Mouse (Mus musculus) natural killer cell, adult 2 months (primary cell): ENCODE results near the gene Selenbp1.
"Not testable (repeated sequence)": the region's sequence is repeated elsewhere in the genome, so short reads cannot be mapped to it uniquely, and the experiment has no call there.

Experiments
- DNase-seq, 2 experiments: peaks; one replicate each; pipeline ENCODE4 v3.0.0; 2022; ENCODE audit warnings: low spot score in 2 of 2

Selenbp1 gene

DNA sequence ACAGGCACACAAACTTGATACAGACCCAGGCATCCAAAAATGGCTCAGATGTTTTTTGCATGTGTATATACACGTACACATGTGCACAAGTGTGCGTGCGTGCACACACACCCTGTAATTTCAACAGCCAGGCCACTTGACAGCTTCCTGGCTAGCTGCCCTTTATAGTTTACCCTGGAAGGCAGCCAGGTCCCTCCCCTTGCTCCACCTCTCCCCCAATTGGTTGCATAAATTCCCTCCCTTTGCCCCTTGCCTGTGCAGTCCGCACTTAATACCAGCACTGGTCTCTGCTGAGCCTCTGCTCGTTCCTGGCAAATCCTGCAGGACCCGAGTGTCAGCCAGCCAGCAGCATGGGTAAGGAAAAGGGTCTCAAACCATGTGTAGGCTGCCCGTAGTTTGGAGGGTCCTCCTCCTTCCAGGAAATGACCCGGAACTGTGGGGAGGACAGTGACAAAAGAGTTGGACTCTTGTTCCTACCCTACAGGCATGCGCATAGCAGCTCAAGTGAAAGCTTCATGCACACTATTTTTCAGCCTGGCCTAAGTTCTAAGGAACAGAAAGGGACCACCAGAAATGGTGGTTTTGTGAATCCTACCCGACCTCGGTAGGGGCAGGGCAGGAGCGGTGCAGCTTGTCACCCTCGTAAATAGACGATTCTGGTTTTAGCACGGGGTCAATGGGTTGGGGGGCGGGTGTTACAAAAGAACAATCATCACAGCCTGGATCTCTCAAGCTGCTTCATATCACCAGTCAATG lies at the start of gene Selenbp1:
Gene Selenbp1 (plus strand): TSS at position 248 of the 756 bp plus-strand sequence.
- peak; percentile 30 to 50 for DNase-seq

DNA sequence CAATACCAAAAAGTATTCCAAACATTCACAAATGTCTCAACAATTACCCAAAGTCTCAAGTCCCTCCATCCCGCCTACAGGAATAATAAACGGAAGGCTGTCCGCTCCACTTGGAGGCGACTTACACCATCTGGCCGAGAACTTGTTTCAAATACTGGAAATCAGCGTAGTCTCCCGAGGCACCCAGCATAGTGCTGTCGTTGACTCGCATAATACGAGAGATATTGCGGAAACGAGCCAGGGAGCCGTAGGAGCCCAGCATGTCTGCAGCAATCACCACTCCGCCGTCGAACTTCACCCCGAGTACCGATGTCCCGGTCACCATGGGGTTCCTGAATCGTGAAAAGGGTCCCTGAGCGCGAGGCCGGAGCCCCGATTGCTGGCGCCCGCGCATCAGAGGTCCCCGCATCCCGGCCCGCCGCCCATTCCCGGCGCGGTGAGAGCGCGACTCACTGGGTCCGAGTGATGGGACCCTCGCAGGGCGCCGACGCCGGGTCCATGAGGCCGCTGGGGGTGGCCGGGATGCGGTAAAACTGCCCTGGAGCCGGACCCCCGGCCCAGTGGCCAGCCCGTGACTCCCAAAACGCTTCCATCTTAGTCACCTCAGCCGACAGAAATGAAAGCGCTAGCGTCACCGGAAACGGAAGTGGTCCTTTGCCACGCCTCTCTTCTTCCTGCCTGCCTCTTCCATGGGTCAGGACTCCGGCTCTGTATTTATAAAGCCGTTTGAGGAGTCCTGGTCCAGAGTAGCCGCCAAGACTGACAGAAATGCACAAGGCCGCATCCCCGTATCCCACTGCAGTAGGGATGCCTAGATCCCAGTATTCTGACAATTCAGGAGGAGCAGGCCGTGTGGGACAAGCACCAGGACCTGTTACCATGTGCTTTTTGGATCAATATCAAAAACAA lies 46.3 kb upstream of the Selenbp1 start, which contains the start of gene Psmb4:
Gene Psmb4 (minus strand): TSS at position 646 of the 909 bp plus-strand sequence.
- DNase-seq: peak; percentile 76 to 79

DNA sequence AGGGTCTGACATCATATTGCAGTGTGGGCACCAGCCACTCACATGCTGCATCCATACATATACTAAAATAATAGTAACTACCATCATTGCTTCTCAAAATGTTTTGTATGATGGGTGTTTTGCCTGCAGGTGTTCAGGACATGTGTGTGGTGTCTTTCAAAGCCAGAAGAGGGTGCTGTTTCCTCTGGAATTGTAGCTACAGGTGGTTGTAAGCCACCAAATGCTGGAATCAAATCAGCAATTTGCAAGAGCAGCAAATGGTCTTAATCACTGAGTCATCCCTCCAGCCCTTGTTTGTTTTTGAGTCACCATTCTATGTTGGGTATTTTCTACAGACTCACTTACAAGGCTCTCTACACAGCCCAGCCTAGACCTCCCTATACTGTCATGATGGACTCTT lies 44.3 kb upstream of the Selenbp1 start:
- peak in 1 of 2 experiments; percentile 12 for DNase-seq

DNA sequence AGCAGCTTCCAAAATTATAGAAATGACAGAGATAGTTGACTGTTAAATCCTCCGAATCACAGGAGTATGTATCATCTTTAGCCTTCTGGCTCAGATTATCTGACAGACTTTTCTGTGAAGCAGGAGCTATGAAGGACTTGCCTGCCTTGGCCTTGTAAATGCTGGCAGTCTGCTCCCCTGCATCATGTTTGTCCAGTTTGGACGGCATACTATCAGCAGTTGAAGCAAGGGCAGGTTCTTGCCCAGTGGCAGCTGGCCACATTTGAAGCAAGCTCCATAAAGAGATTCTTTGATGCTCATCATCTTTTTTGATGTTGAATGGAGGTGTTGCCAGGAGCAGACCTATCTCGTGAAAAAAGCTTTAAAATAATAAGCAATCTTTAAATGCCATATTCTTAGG lies 38.8 kb upstream of the Selenbp1 start:
- no peak for DNase-seq

DNA sequence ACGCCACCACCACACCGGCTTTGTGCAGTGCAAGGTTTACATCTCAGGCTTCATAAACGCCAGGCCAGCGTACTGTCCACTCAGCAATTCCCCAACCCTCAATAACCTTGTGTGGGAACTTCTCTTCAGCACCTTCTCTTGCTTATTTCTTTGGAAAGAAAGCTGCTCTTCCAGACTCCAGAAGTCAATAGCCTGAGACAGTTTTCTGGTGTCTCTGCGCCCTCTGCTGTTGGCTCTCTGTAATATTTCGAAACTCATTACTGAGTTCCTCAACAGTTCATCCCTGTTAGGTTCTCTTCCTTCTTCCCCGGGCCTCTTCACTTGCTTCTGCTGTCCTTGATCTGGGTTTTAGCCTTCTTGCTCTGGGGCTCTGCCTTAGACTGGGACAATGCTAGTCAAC lies 30.1 kb upstream of the Selenbp1 start:
- DNase-seq: peak; percentile 16 to 36

DNA sequence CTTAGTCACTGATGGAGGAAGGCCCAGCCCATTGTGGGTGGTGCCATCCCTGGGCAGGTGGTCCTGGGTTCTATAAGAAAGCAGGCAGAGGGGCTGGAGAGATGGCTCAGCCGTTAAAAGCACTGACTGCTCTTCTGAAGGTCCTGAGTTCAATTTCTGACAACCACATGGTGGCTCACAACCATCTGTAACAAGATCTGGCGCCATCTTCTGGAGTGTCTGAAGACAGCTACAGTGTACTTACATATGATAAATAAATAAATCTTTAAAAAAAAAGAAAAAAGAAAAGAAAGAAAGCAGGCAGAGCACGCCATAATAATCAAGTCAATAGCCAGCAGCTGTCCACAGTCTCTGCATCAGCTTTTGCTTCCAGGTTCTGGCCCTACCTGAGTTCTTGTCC lies 28.1 kb upstream of the Selenbp1 start:
- not testable (repeated sequence) for DNase-seq

DNA sequence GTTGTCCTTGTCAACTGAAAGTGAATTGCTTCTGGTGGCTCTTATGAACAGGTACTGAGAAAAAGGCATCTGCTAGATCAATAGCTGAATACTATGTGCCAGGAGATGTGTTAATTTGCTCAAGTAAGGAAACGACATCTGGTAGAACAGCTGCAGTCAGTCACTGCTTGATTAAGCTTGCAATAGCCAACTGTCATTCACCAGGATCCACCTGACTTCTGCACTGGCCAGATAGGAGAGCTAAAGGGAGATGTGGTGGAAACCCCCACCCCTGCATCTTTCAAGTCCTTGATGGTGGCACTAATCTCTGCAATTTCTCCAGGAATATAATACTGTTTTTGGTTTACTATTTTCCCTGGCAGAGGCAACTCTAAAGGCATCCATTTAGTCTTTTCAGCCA lies 26.4 kb upstream of the Selenbp1 start:
- no peak for DNase-seq

DNA sequence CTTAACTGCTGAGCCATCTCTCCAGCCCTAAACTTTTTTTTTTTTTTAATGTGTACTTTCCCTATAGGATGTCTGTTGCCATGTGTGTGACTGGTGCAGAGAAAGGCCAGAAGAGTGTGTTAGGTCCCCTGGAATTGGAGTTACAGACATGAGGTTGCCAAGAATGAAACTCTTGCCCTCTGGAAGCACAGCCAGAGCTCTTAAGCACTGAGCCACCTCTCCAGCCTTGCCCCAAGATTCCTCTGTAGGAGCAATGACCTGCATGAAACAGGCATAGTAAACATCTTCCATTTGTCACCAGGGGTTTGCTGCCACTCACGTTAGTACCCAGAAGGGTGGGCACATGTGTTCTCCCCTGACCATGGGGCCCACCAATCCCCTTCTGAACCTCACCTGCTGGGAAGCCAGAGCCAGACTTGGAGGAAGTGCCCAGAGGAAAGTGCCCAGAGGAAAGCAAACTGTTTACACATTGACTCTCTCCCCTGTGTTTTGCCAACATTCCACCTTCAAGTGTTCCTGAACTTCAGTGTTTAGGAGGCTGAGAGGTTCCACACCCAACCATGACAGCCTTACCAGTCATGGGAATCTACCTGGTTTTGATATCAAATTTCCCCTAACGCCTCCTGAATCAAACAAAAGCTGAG lies 21.7 kb upstream of the Selenbp1 start:
- DNase-seq: no peak

DNA sequence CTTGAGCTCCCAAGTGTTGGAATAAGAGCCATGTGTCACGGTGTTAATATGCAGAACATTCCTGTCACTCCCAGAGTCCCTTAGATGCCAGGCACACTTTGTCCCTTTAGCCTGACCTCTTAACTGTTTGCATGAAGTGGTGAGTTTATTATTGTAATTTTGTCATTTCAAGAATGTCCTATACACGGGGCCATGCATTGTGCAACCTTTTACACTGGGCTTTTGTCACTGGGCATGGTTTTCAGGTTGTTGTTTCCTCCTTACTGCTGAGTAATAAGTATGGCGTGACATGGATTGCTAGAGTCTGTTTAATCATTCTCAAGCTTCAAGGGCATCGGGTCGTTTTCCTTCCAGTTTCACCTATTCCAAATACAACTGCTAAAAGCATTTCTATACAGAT lies 19.1 kb upstream of the Selenbp1 start:
- DNase-seq: no peak

DNA sequence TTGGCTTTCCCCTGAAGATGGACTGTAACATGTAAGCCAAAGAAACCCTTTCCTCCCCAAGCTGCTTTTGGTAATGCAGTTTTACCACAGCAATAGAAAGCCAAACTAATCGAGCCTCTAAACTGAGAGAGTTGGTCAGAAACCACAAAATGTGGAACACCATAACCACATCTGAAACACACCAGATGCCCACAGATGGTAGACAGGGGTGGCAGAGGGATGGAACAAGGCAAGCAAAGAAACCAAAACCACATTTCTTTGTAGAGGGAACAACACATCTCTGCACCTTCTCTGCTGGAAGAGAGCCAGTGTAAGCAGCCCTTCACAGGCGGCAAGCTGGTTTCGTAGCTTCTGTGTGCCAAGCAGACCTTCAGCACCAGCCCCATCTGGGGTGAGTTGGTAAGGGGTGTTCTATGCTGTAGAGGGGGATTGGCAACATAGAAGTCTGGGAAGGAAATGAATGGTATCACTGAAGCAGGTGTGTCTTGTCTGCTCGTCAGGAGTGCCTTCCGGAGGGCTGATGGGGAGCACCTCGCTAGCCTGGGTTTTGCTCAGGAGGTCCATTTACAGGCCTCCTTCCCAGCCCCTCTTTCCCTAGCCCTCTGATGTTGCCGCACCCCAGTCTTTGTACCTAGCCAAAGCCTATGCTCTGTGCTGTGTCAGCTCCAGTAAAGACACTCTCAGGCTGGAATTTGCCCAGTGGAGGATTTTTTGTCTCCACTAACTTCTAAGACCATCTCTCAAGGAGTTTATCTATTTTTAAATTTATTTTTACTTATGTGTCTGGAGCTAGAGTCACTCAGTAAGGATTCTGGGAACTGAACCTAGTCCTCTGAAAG lies 16.7 kb upstream of the Selenbp1 start:
- DNase-seq: peak; percentile 66 to 84

DNA sequence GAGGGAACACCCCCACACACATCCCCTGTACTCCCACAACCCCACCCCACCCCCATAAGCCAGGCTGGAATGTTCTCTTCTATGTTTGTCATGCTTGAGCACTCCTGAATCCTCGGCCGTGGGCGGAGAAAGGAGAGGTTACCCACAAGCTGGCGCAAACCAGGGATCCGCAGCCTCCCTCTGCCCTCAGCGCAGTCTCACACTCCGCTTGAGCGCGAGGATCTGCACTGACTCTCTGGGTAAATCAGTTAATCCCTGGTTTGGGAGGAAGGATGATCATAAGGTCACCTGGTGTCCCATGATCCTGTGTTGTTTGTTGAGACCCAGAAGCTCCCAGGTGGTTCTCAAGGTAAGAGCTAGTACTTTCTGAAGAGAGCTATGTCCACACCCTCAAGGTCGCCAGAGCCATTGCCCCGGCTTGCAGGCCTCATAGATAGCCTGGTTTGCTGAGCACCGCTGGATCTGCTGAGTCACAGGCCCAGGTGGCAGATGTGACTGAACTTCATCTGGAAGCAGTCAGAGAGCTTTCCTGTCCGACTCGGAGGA lies 15.0 kb upstream of the Selenbp1 start:
- no peak for DNase-seq

DNA sequence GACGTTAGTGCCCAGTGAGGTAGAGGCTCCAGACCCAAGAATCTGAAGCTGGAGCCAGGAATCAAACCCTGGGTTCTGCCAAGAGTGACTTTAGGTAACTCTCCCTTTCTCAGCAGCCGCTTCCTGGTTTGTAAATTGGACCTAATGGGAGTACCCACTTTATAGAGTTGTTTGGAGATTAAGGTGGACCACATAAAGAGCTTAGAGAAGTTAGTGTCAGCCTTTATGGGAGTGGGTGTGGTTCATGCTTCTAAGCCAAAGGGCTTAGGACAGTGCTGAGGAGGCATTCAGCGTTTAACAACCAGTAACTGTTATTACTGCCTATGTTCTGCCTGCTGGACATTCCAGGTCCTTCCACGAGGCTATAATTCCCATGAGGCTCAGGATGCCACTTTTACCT lies 14.0 kb upstream of the Selenbp1 start:
- DNase-seq: no peak

DNA sequence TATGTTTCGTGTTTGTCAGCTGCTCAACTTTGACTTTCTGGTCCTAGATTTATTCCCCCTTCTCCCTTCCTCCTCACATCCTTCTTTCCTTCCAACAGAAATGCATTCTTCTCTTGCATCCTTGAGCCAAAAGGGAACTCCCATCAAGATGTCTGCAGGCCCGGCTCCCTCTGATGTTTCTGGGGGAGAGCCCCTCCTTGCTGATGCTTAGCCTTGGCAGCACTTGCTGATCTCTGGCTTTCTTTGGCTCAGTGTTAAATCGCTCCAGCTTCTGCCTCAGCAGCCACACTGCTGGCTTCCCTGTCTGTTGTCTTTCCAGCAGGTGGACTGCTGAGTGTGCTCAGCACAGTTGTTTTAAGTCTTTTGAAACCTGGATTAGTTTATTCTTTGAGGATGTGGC lies 11.8 kb upstream of the Selenbp1 start:
- DNase-seq: no peak

DNA sequence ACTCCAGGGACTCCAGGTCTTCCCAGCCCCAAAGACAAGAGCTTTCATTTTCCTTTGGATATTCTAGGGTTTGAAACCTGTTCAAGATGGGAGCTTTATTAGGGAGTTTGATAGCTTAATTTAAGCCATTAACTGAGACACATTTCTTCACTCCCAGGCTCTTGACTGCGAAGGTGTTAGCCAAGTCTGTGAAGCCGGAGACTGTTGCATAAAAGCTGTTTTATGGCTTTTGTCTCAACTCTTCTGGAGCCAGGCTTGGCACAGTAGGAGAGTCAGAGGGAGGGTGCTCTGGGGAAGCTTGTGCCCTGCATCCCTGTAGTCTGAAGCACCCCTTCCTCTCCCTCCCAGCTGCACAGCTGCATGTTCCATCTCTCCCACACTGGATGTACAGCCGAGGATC lies 10.5 kb upstream of the Selenbp1 start:
- no peak for DNase-seq

DNA sequence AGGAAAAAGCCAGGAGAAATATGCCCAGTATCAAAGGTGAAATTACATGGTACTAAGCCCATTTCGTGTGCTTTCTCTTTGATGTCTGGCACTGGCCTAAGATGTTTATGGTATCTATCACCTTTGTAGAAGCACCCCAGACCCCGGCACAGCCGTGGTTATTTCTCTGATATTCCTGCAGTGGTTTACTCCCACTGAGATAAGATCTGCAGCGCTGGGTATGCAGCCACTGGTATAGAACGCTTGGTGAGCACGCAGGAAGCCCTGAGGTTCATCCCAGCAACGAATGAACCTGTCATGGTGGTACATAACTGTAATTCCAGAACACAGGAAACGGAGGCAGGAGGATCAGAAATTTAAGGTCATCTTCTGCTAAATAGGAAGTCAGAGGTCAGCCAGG lies 8.2 kb upstream of the Selenbp1 start:
- DNase-seq: no peak

DNA sequence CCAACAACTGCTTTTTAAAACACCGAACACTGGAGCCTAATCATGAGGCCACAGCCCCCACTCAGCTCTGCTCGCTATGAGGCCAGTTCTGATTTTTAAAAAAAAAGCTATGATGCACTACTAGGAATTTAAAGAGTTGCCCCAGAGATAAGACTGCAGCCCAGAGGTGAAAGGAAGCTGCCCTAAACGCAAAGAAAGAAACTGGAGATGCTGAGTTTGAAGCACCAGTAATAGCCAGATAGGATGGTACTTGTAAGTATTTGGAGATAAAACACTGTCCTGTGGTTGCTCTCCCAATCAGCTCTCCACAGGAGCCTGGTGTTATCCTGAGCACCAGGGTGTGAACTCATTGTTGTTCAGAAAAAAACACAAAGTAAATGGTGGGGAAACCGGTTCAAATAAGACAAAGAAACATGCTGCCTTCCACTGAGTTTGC lies 6.5 kb upstream of the Selenbp1 start:
- DNase-seq: not testable (repeated sequence)

DNA sequence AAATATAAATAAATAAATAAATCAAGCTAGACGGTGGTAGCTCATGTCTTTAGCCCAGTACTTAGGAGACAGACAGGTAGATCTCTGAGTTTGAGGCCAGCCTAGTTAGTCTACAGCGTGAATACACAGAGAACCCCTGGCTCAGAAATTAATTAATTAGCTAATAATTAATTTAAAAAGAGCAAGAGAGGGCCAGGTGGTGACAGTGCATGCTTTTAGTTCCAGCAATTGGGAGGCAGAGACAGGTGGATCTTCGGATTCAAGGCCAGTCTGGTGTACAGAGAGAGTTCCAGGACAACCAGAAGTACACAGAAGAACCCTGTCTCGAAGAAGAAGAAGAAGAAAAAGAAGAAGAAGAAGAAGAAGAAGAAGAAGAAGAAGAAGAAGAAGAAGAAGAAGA lies 3.9 kb upstream of the Selenbp1 start:
- not testable (repeated sequence) for DNase-seq

DNA sequence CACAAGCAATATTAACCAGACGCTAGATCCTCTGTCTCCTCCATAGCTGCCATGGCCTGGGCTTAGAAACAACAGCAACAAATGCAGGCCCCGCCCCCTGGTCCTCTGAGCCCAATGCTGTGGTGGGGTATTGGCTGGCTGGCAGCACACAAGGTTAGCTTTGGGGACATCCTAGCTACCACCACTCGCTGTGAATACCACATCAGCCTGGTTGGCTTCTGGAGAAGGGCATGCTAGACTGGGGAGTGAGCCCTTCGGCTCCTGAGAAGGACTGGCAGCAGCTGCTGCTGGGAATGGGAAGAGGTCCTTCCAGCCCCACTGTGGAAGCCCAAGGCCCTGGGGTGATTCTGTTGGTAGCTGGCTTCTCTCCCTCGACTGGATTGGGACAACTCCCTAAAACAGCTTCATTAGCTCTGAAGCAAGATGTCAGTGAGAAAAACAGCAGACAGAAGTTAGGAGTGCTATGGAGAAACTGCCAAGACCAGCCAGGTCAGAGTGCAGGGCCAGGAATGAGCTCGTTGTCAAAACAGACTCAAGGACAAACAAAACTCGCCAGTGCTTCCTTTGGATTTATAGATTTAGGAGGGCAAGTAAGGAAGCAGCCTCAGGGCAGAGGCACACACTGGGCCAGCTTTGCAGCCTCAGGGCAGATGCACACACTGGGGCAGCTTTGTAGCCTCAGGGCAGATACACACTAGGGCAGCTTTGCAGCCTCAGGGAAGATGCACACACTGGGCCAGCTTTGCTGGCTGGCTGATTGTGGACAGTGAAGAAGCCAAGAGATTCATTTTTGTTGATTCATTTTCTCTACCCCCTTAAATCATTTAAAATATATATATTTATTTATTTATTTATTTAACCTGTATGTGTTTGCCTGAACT lies 2.2 kb upstream of the Selenbp1 start:
- not testable (repeated sequence) for DNase-seq

DNA sequence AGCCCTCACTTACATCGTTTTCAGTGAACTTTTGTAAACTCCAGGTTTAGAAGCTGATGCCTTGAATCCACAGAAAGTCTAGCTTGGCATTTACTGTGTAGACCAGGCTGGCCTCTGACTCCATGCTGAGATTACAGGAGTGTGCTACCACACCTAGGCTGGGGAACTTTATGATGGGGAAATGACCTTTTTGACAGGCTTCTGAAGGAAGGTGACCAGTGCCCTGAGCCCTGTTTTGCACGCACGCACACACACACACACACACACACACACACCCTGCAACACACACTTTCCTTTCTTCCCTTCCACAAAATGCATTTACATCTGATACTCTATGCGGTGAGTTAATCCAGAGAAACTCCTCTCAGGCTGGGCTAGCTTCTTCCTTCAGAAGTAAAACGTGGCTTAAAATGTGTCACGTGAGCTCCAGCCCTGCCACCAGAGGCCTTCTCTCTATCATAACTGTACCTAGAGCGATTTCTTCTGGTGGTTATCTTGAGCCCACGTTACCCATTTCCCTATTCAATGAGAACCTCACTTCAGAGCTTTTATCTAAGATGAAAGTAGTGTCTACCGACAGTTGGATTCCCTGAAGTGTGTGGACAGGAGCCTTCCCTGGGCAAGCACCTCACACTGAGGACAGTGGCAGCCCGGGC lies 1.3 kb upstream of the Selenbp1 start:
- not testable (repeated sequence) for DNase-seq
